Mouse (Mus musculus) right cerebral cortex, postnatal 14 days (tissue): ENCODE measurements around the gene Rnase4.

Source experiments
- DNase-seq: peaks from one replicate; pipeline ENCODE4 v3.0.0; 2022

The Rnase4 gene

GRCm38 (mm10) chr14:51090921-51091900 is at the start of gene Rnase4, which contains the start of gene Ang:
Rnase4 (plus strand) TSS chr14:51091077.
Ang (plus strand) TSS chr14:51091150.
- DNase-seq, result no peak

- no peak for DNase-seq
These were observed 49.1 kb upstream of the Rnase4 start, which contains the start of gene Rnase9 for GRCm38 (mm10) chr14:51041769-51042168. Rnase9 (minus strand) TSS chr14:51041869.

GRCm38 (mm10) chr14:51047846-51048245 is 43.0 kb upstream of the Rnase4 start:
- no peak for DNase-seq

GRCm38 (mm10) chr14:51050063-51050462 is 40.8 kb upstream of the Rnase4 start, which contains the start of gene Rnase11:
Rnase11 (minus strand) TSS chr14:51050163.
- DNase-seq, result no peak

GRCm38 (mm10) chr14:51051941-51052340 is 38.9 kb upstream of the Rnase4 start:
- no peak for DNase-seq

- DNase-seq, result no peak
These were observed 37.7 kb upstream of the Rnase4 start for GRCm38 (mm10) chr14:51053176-51053575.

- no peak for DNase-seq
These were observed 36.3 kb upstream of the Rnase4 start for GRCm38 (mm10) chr14:51054243-51055237.

GRCm38 (mm10) chr14:51057401-51057831 is 33.5 kb upstream of the Rnase4 start, which contains the start of gene Rnase12:
Rnase12 (minus strand) TSS chr14:51057661.
- no peak for DNase-seq

GRCm38 (mm10) chr14:51060761-51061160 is 30.1 kb upstream of the Rnase4 start:
- DNase-seq, result no peak

GRCm38 (mm10) chr14:51068956-51069355 is 21.9 kb upstream of the Rnase4 start:
- DNase-seq, result no peak

- DNase-seq, result peak; percentile 26
These were observed 21.3 kb upstream of the Rnase4 start for GRCm38 (mm10) chr14:51069617-51070016.

- DNase-seq, result no peak
These were observed 16.5 kb upstream of the Rnase4 start, which contains the start of gene Olfr750 for GRCm38 (mm10) chr14:51074335-51074734. Olfr750 (minus strand) TSS chr14:51074435.

- no peak for DNase-seq
These were observed 11.7 kb upstream of the Rnase4 start for GRCm38 (mm10) chr14:51079180-51079579.

GRCm38 (mm10) chr14:51081035-51081434 is 9.8 kb upstream of the Rnase4 start:
- no peak for DNase-seq

- peak; percentile 58 for DNase-seq
These were observed 8.0 kb upstream of the Rnase4 start for GRCm38 (mm10) chr14:51082599-51083581.

- DNase-seq, result no peak
These were observed 7.1 kb upstream of the Rnase4 start for GRCm38 (mm10) chr14:51083805-51084204.

- DNase-seq, result no peak
These were observed 5.8 kb upstream of the Rnase4 start for GRCm38 (mm10) chr14:51085086-51085485.

GRCm38 (mm10) chr14:51085911-51086310 is 5.0 kb upstream of the Rnase4 start:
- DNase-seq, result no peak

GRCm38 (mm10) chr14:51087762-51088161 is 3.1 kb upstream of the Rnase4 start:
- no peak for DNase-seq

- DNase-seq, result peak; percentile 79
These were observed 2.5 kb upstream of the Rnase4 start for GRCm38 (mm10) chr14:51088166-51088969.
